Comparison of ENCODE assay signal across 11 mouse cellular contexts in genomic region chr16:30120330-30121265, GRCm38 (mm10). TPM values are rescaled to one million over a fixed set of nuclear protein-coding genes. Genes with fewer than 3 reads are reported as not detected.
DNase-seq lines count a peak whose midpoint lies in the region; ATAC-seq and TF ChIP-seq lines count a peak whose summit lies in the region.
"Had no signal": no experiment of that assay in that cellular context is flagged by ENCODE, and none has a peak within 500 bp of the region (broad histone marks: within the 10 kb centered on the region; RNA-seq: fewer than 3 reads in every experiment).

No protein-coding gene starts in this region.

- peak overlapping the region; percentile 29; the same call in 1 of the 2 replicates for H3K4me2 ChIP-seq in lung, embryonic 15.5 days
- peak overlapping the region; percentile 49 for H3K4me2 ChIP-seq in forebrain, embryonic 12.5 days
- peak overlapping the region; percentile 43 for H3K4me2 ChIP-seq in limb, embryonic 14.5 days (replicated peaks; ENCODE audit: low read depth, low read length, severe bottlenecking)
- peak overlapping the region; percentile 38 for H3K4me2 ChIP-seq in stomach, embryonic 16.5 days (ENCODE audit: low read depth, low read length)

- no peak for TF ChIP-seq POLR2A in limb, embryonic 14.5 days (IDR thresholded peaks at IDR 0.05; ENCODE audit: borderline replicate concordance, extremely low read depth, insufficient read depth, insufficient read length)
- TF ChIP-seq POLR2A in cerebellum, adult 2 months (IDR thresholded peaks at IDR 0.05; ENCODE audit: borderline replicate concordance, insufficient read depth, low read length) = no peak

- no peak for DNase-seq in lung, postnatal 10 days
- DNase-seq in limb, embryonic 14.5 days (ENCODE audit: low spot score) = no peak
- DNase-seq in cerebellum, adult 2 months = no peak
- DNase-seq in lung, postnatal 25 days (ENCODE audit: low spot score) = no peak
- no peak for DNase-seq in cerebellum, postnatal 14 days
- DNase-seq: cerebellum, adult 9-11 months; kidney, adult 11 months had no signal

- no peak for ATAC-seq in lung, embryonic 15.5 days (ENCODE audit: borderline replicate concordance, extremely low read depth, low FRiP score, low TSS enrichment)
- ATAC-seq in forebrain, embryonic 12.5 days (ENCODE audit: low FRiP score) = peak; percentile 27; the same call in 1 of the 2 replicates
- ATAC-seq in limb, embryonic 14.5 days (ENCODE audit: low FRiP score, low read depth) = 0 out of 2 replicates have a peak, but pooled peaks have one; percentile 60
- ATAC-seq in stomach, embryonic 16.5 days (ENCODE audit: insufficient read depth, low FRiP score) = no peak

- no peak overlapping the region for H3K27ac ChIP-seq in lung, embryonic 15.5 days
- no peak overlapping the region for H3K27ac ChIP-seq in forebrain, embryonic 12.5 days
- H3K27ac ChIP-seq in limb, embryonic 14.5 days (replicated peaks; ENCODE audit: low read depth, low read length) = no peak overlapping the region
- no peak overlapping the region for H3K27ac ChIP-seq in stomach, embryonic 16.5 days (ENCODE audit: low read length)
- no peak overlapping the region for H3K27ac ChIP-seq in cerebellum, adult 2 months (ENCODE audit: insufficient read depth, low read length)
- H3K27ac ChIP-seq: macrophage had no signal

- H3K4me1 ChIP-seq in lung, embryonic 15.5 days = peaks cover 30% of the 10 kb centered on the region
- peaks cover 32% of the 10 kb centered on the region for H3K4me1 ChIP-seq in forebrain, embryonic 12.5 days
- H3K4me1 ChIP-seq in limb, embryonic 14.5 days (ENCODE audit: control insufficient read depth, insufficient read depth, low read length) = peaks cover 21% of the 10 kb centered on the region
- peaks cover 16% of the 10 kb centered on the region; the same call in 1 of the 2 replicates for H3K4me1 ChIP-seq in stomach, embryonic 16.5 days (ENCODE audit: control insufficient read depth, insufficient read depth, low read length)
- H3K4me1 ChIP-seq in cerebellum, adult 2 months (ENCODE audit: control insufficient read depth, insufficient read depth, low read length) = no peaks in the 10 kb centered on the region

- no peaks in the 10 kb centered on the region for H3K36me3 ChIP-seq in lung, embryonic 15.5 days
- H3K36me3 ChIP-seq in forebrain, embryonic 12.5 days (replicated peaks) = no peaks in the 10 kb centered on the region
- no peaks in the 10 kb centered on the region for H3K36me3 ChIP-seq in limb, embryonic 14.5 days (ENCODE audit: control insufficient read depth, insufficient read depth, low read length)
- H3K36me3 ChIP-seq in stomach, embryonic 16.5 days (ENCODE audit: control insufficient read depth, insufficient read depth, low read length) = no peaks in the 10 kb centered on the region

- H3K4me3 ChIP-seq in lung, embryonic 15.5 days = no peak overlapping the region
- peak overlapping the region; percentile 23 for H3K4me3 ChIP-seq in forebrain, embryonic 12.5 days (replicated peaks)
- peak overlapping the region; percentile 10; the same call in 1 of the 2 replicates for H3K4me3 ChIP-seq in limb, embryonic 14.5 days (replicated peaks; ENCODE audit: low read length)
- no peak overlapping the region for H3K4me3 ChIP-seq in stomach, embryonic 16.5 days (replicated peaks; ENCODE audit: low read length)
- H3K4me3 ChIP-seq in cerebellum, adult 2 months (replicated peaks; ENCODE audit: insufficient read depth, low read depth, low read length) = no peak overlapping the region

- H3K9me3 ChIP-seq in lung, embryonic 15.5 days = no peaks in the 10 kb centered on the region
- no peaks in the 10 kb centered on the region for H3K9me3 ChIP-seq in forebrain, embryonic 12.5 days
- H3K9me3 ChIP-seq in limb, embryonic 14.5 days (ENCODE audit: control insufficient read depth, low read length) = no peaks in the 10 kb centered on the region
- no peaks in the 10 kb centered on the region for H3K9me3 ChIP-seq in stomach, embryonic 16.5 days (replicated peaks; ENCODE audit: control insufficient read depth, low read length)

- TF ChIP-seq CTCF in cerebellum, adult 2 months (IDR thresholded peaks at IDR 0.05; ENCODE audit: borderline replicate concordance, insufficient read depth, low read depth, low read length) = no peak

- H3K27me3 ChIP-seq in lung, embryonic 15.5 days = no peaks in the 10 kb centered on the region
- peaks cover 83% of the 10 kb centered on the region for H3K27me3 ChIP-seq in forebrain, embryonic 12.5 days
- no peaks in the 10 kb centered on the region for H3K27me3 ChIP-seq in limb, embryonic 14.5 days (ENCODE audit: control insufficient read depth, insufficient read depth, low read length)
- no peaks in the 10 kb centered on the region; the same call in 1 of the 2 replicates for H3K27me3 ChIP-seq in stomach, embryonic 16.5 days (ENCODE audit: control insufficient read depth, insufficient read depth, low read length)
- H3K27me3 ChIP-seq in cerebellum, adult 2 months (ENCODE audit: control insufficient read depth, insufficient read depth, low read length) = no peaks in the 10 kb centered on the region

- no peak overlapping the region for H3K9ac ChIP-seq in lung, embryonic 15.5 days
- no peak overlapping the region for H3K9ac ChIP-seq in forebrain, embryonic 12.5 days
- H3K9ac ChIP-seq in limb, embryonic 14.5 days (ENCODE audit: low read depth, low read length, severe bottlenecking) = peak overlapping the region; percentile 29; the same call in 1 of the 2 replicates
- peak overlapping the region; percentile 49 for H3K9ac ChIP-seq in stomach, embryonic 16.5 days (ENCODE audit: low read length)

- WGBS in lung, embryonic 15.5 days = 23% methylated on average over 30 of the region's 30 CpGs
- WGBS in forebrain, embryonic 12.5 days = 2% methylated on average over 30 of the region's 30 CpGs
- 5% methylated on average over 30 of the region's 30 CpGs for WGBS in limb, embryonic 14.5 days
- WGBS in stomach, embryonic 16.5 days = 27% methylated on average over 30 of the region's 30 CpGs
- 26% methylated on average over 30 of the region's 30 CpGs for WGBS in cerebellum, adult 2 months

RNA-seq across cellular contexts. Expression of gene Hes1, which starts 56.4 kb away (rescaled TPM):
- 47.1 and 49.2 TPM in 2 replicates for polyA plus RNA-seq in lung, embryonic 15.5 days (2015; fragmentation: Nextera tagmentation; extraction: Ambion mirVana)
- 60.2 and 62.6 TPM in 2 replicates for polyA plus RNA-seq in forebrain, embryonic 12.5 days (2016; fragmentation: Nextera tagmentation; extraction: Ambion mirVana)
- polyA plus RNA-seq in limb, embryonic 14.5 days (2012; rRNA removed) = 143 and 188 TPM in 2 replicates
- 71.9 and 73.4 TPM in 2 replicates for polyA plus RNA-seq in limb, embryonic 14.5 days (2014; fragmentation: Nextera tagmentation; extraction: Ambion mirVana)
- polyA plus RNA-seq in stomach, embryonic 16.5 days (2015; fragmentation: Nextera tagmentation; extraction: Ambion mirVana) = 34.4 and 38.5 TPM in 2 replicates
- polyA plus RNA-seq in cerebellum, adult 2 months (2012; rRNA removed) = 22.4 and 24.5 TPM in 2 replicates
- polyA plus RNA-seq: macrophage had no signal

Comparison
In these comparisons a context has a peak if more than half of its experiments do, and no peak if none do; other contexts are left out.
1. ATAC-seq: peak in forebrain, embryonic 12.5 days (single experiment) and limb, embryonic 14.5 days (single experiment); none in lung, embryonic 15.5 days (single experiment) and stomach, embryonic 16.5 days (single experiment).
2. H3K4me3 ChIP-seq: peak in forebrain, embryonic 12.5 days (single experiment) and limb, embryonic 14.5 days (single experiment); none in lung, embryonic 15.5 days (single experiment), stomach, embryonic 16.5 days (single experiment) and cerebellum, adult 2 months (single experiment).
3. H3K9ac ChIP-seq: peak in limb, embryonic 14.5 days (single experiment) and stomach, embryonic 16.5 days (single experiment); none in lung, embryonic 15.5 days (single experiment) and forebrain, embryonic 12.5 days (single experiment).
4. Peak in every context shown above with its lines, with median percentiles within 50 percentile points of each other: H3K4me2 ChIP-seq.